In genomic region chr13:67451172-67452020, GRCm38 (mm10) we compare ENCODE assay signal across 8 mouse cellular contexts. TPM values are rescaled to one million over a fixed set of nuclear protein-coding genes. Genes with fewer than 3 reads are reported as not detected.
DNase-seq lines count a peak whose midpoint lies in the region; ATAC-seq and TF ChIP-seq lines count a peak whose summit lies in the region.

Gene Zfp874a, minus strand, starts transcription at chr13:67451624.

- peak within 1 kb of the TSS; percentile 80 for H3K27ac ChIP-seq in cerebellum, adult 2 months (ENCODE audit: insufficient read depth, low read length)
- no peak within 1 kb of the TSS for H3K27ac ChIP-seq in forebrain, postnatal 0 days (ENCODE audit: low read depth, low read length)
- no peak within 1 kb of the TSS for H3K27ac ChIP-seq in lung, embryonic 15.5 days

- peaks cover 14% of the 10 kb centered on the region for H3K36me3 ChIP-seq in G1E (replicated peaks)
- peaks cover 3% of the 10 kb centered on the region; the same call in 1 of the 2 replicates for H3K36me3 ChIP-seq in forebrain, postnatal 0 days (ENCODE audit: insufficient read depth)
- peaks cover 12% of the 10 kb centered on the region for H3K36me3 ChIP-seq in lung, embryonic 15.5 days

- peak within 1 kb of the TSS; percentile 56 for H3K9ac ChIP-seq in forebrain, postnatal 0 days
- peak within 1 kb of the TSS; percentile 59 for H3K9ac ChIP-seq in lung, embryonic 15.5 days

- H3K9me3 ChIP-seq in G1E (replicated peaks), result no peaks in the 10 kb centered on the region
- H3K9me3 ChIP-seq in forebrain, postnatal 0 days (ENCODE audit: low read length), result no peaks in the 10 kb centered on the region
- no peaks in the 10 kb centered on the region for H3K9me3 ChIP-seq in lung, embryonic 15.5 days

- H3K4me1 ChIP-seq in G1E (ENCODE audit: insufficient read depth, low read depth, low read length), result peaks cover 17% of the 10 kb centered on the region
- no peaks in the 10 kb centered on the region for H3K4me1 ChIP-seq in cerebellum, adult 2 months (ENCODE audit: control insufficient read depth, insufficient read depth, low read length)
- H3K4me1 ChIP-seq in forebrain, postnatal 0 days (ENCODE audit: insufficient read depth), result no peaks in the 10 kb centered on the region; the same call in 1 of the 2 replicates
- H3K4me1 ChIP-seq in lung, embryonic 15.5 days, result no peaks in the 10 kb centered on the region

- no peak for TF ChIP-seq CTCF in G1E (IDR thresholded peaks at IDR 0.05; ENCODE audit: low read depth, low read length)
- TF ChIP-seq CTCF in cerebellum, adult 2 months (IDR thresholded peaks at IDR 0.05; ENCODE audit: borderline replicate concordance, insufficient read depth, low read depth, low read length), result no peak
- TF ChIP-seq CTCF in forebrain, postnatal 0 days (IDR thresholded peaks at IDR 0.05; ENCODE audit: low read depth), result no peak

- under 1% methylated on average over 20 of the region's 20 CpGs for WGBS in cerebellum, adult 2 months
- WGBS in forebrain, postnatal 0 days, result 2% methylated on average over 20 of the region's 20 CpGs
- 1% methylated on average over 20 of the region's 20 CpGs for WGBS in lung, embryonic 15.5 days

- DNase-seq in G1E (ENCODE audit: low spot score), result peak; percentile 43
- DNase-seq in cerebellum, adult 2 months, result peak; percentile 93 to 94
- DNase-seq in forebrain, postnatal 0 days, result peak; percentile 90
- DNase-seq in heart, postnatal 4 days, result peak; percentile 86
- DNase-seq in layer of hippocampus, adult 8-10 months (ENCODE audit: low spot score in 2 of 2), result peak; percentile 93
- DNase-seq in ovary, adult 18-20 months (ENCODE audit: low spot score), result peak; percentile 86
- peak; percentile 90 for DNase-seq in thymus, postnatal 0 days (ENCODE audit: low spot score)

- peak; percentile 97 for ATAC-seq in G1E (ENCODE audit: extremely low read depth, insufficient number of reproducible peaks, low FRiP score, poor library complexity, severe bottlenecking)
- ATAC-seq in forebrain, postnatal 0 days, result peak; percentile 98
- ATAC-seq in lung, embryonic 15.5 days (ENCODE audit: borderline replicate concordance, extremely low read depth, low FRiP score, low TSS enrichment), result peak; percentile 99

- H3K27me3 ChIP-seq in G1E (ENCODE audit: insufficient read depth, low read length), result no peaks in the 10 kb centered on the region
- no peaks in the 10 kb centered on the region for H3K27me3 ChIP-seq in cerebellum, adult 2 months (ENCODE audit: control insufficient read depth, insufficient read depth, low read length)
- H3K27me3 ChIP-seq in forebrain, postnatal 0 days (ENCODE audit: insufficient read depth, low read length), result no peaks in the 10 kb centered on the region
- no peaks in the 10 kb centered on the region for H3K27me3 ChIP-seq in lung, embryonic 15.5 days

- H3K4me2 ChIP-seq in forebrain, postnatal 0 days (ENCODE audit: low read depth), result peak within 1 kb of the TSS; percentile 82
- H3K4me2 ChIP-seq in lung, embryonic 15.5 days, result peak within 1 kb of the TSS; percentile 73

- peak within 1 kb of the TSS; percentile 68 for H3K4me3 ChIP-seq in G1E (ENCODE audit: low read depth, low read length)
- H3K4me3 ChIP-seq in cerebellum, adult 2 months (replicated peaks; ENCODE audit: insufficient read depth, low read depth, low read length), result peak within 1 kb of the TSS; percentile 93
- H3K4me3 ChIP-seq in forebrain, postnatal 0 days (ENCODE audit: low read depth, low read length), result peak within 1 kb of the TSS; percentile 50
- peak within 1 kb of the TSS; percentile 65 for H3K4me3 ChIP-seq in lung, embryonic 15.5 days

- TF ChIP-seq POLR2A in cerebellum, adult 2 months (IDR thresholded peaks at IDR 0.05; ENCODE audit: borderline replicate concordance, insufficient read depth, low read length), result peak; percentile 43; the same call in 1 of the 2 replicates

RNA-seq across cellular contexts. Expression of gene Zfp874a, which starts in this region (rescaled TPM):
- 35.1 and 39.2 TPM in 2 replicates for total RNA-seq in G1E (2014; fragmentation: Nextera tagmentation)
- 11.3 and 13.2 TPM in 2 replicates for total RNA-seq in G1E (2017)
- 0.45 and 0.70 TPM in 2 replicates for polyA plus RNA-seq in G1E (2012)
- polyA plus RNA-seq in cerebellum, adult 2 months (2012; rRNA removed), result 7.4 and 8.4 TPM in 2 replicates
- total RNA-seq in forebrain, postnatal 0 days (2014; rRNA removed), result 10.0 and 12.8 TPM in 2 replicates
- 3.6 and 4.7 TPM in 2 replicates for polyA plus RNA-seq in forebrain, postnatal 0 days (2015; fragmentation: Nextera tagmentation; extraction: Ambion mirVana)
- 1 to 10 TPM; 2.4 to 2.7 TPM for total RNA-seq in heart, postnatal 4 days (2021)
- total RNA-seq in layer of hippocampus, adult 8-10 months (2022), result 10 to 100 TPM; 10.5 to 18.9 (median 15.5) TPM
- 9.6 TPM in 2 replicates for polyA plus RNA-seq in lung, embryonic 15.5 days (2015; fragmentation: Nextera tagmentation; extraction: Ambion mirVana)
- polyA plus RNA-seq in thymus, postnatal 0 days (2015; fragmentation: Nextera tagmentation; extraction: Ambion mirVana), result 6.6 and 7.7 TPM in 2 replicates

Comparison
In these comparisons a context has a peak if more than half of its experiments do, and no peak if none do; other contexts are left out.
1. DNase-seq: peak in every context shown above with its lines; median percentile 94 in cerebellum, adult 2 months; 93 in layer of hippocampus, adult 8-10 months; 90 in forebrain, postnatal 0 days; 90 in thymus, postnatal 0 days; 86 in heart, postnatal 4 days; 86 in ovary, adult 18-20 months; 43 in G1E.